12 mouse cellular contexts compared by ENCODE assay signal in the genomic region with DNA sequence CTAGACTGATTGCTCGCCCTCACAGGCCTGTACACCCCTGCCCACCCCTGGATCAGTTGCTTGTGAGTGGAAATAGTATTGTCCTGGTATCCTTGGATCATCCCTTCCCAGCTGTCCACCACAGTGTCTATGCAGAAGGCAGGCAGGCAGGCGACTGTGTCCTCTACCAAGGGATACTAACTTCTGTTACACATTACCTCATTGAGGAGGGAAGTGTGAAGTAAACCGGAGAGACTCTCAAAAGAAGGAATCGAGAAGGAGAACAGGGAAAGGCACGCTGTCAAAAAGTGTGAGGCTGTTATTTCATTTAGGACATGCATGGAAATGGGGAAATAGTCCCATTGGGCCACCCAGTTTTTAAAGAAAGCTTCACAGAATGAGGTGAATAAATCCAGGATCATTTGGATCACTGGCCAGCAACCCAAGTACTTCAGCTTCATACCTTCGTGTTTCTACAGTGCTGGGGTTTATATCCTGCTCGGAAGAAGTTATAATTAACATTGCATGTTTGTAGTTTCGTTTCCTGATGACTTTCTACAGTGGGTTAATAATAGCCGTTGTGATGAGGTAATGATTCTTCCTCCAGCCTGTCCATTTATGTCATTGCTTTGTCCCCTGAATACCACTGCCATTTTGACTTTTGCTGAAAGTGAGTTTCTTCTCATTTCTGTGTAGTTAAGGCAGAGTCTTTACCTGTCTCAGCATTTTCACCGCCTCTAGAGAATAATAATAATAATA.
DNase-seq lines count a peak whose midpoint lies in the region; ATAC-seq and TF ChIP-seq lines count a peak whose summit lies in the region.
"Had no signal": no experiment of that assay in that cellular context is flagged by ENCODE, and none has a peak within 500 bp of the region (broad histone marks: within the 10 kb centered on the region; RNA-seq: fewer than 3 reads in every experiment).

No protein-coding gene starts in this region.

- DNase-seq in kidney, adult 2 months = peak; percentile 27
- peak; percentile 22 to 29 for DNase-seq in B cell, adult 2 months
- no peak for DNase-seq in left cerebral cortex, postnatal 10 days (ENCODE audit: extremely low spot score in 1 of 2, low spot score in 2 of 2)
- no peak for DNase-seq in left cerebral cortex, postnatal 25 days (ENCODE audit: low spot score in 2 of 2)
- DNase-seq: adrenal gland, postnatal 36 days; cerebellum, adult 2 months had no signal

- no peaks in the 10 kb centered on the region for H3K9me3 ChIP-seq in kidney, embryonic 16.5 days (ENCODE audit: low read length)
- H3K9me3 ChIP-seq: embryonic facial prominence, embryonic 10.5 days; forebrain, embryonic 10.5 days had no signal

- no peaks in the 10 kb centered on the region for H3K27me3 ChIP-seq in kidney, adult 2 months (replicated peaks; ENCODE audit: control insufficient read depth, insufficient read depth, low read length)
- no peaks in the 10 kb centered on the region for H3K27me3 ChIP-seq in kidney, embryonic 16.5 days (ENCODE audit: insufficient read depth, low read length)

- TF ChIP-seq CTCF in kidney, adult 2 months (conservative IDR thresholded peaks at IDR 0.05; ENCODE audit: insufficient read depth, insufficient read length, low read depth, low read length) = no peak
- TF ChIP-seq CTCF in bone marrow, adult 2 months (IDR thresholded peaks at IDR 0.05; ENCODE audit: control insufficient read depth, insufficient read depth, low read length) = no peak

- no peak overlapping the region for H3K9ac ChIP-seq in kidney, embryonic 16.5 days (replicated peaks; ENCODE audit: low read length)

- H3K4me1 ChIP-seq in kidney, adult 2 months (ENCODE audit: control insufficient read depth, insufficient read depth, low read length) = peaks cover 3% of the 10 kb centered on the region; the same call in 1 of the 2 replicates
- H3K4me1 ChIP-seq in kidney, embryonic 16.5 days (ENCODE audit: insufficient read depth, low read length) = no peaks in the 10 kb centered on the region
- H3K4me1 ChIP-seq in bone marrow, adult 2 months (ENCODE audit: control insufficient read depth, insufficient read depth, low read length) = peaks cover 3% of the 10 kb centered on the region; the same call in 1 of the 2 replicates
- H3K4me1 ChIP-seq: embryonic facial prominence, embryonic 10.5 days; forebrain, embryonic 10.5 days had no signal

- no peak overlapping the region for H3K27ac ChIP-seq in kidney, adult 2 months (ENCODE audit: insufficient read depth, low read depth, low read length)
- no peak overlapping the region for H3K27ac ChIP-seq in kidney, embryonic 16.5 days (ENCODE audit: low read length)
- H3K27ac ChIP-seq in bone marrow, adult 2 months (ENCODE audit: control insufficient read depth, insufficient read depth, low read depth, low read length, poor library complexity) = peak overlapping the region; percentile 50; the same call in 1 of the 2 replicates
- peak overlapping the region; percentile 92 for H3K27ac ChIP-seq in macrophage
- H3K27ac ChIP-seq: embryonic facial prominence, embryonic 10.5 days; forebrain, embryonic 10.5 days; hindbrain, postnatal 0 days had no signal

- TF ChIP-seq POLR2A in kidney, adult 2 months (IDR thresholded peaks at IDR 0.05; ENCODE audit: low read depth, low read length) = no peak
- TF ChIP-seq POLR2A in bone marrow, adult 2 months (IDR thresholded peaks at IDR 0.05; ENCODE audit: borderline replicate concordance, control insufficient read depth, low read depth, low read length) = no peak

- no peak overlapping the region for H3K4me3 ChIP-seq in kidney, adult 2 months (ENCODE audit: insufficient read depth, low read depth, low read length)
- H3K4me3 ChIP-seq in kidney, embryonic 16.5 days (ENCODE audit: low read length) = no peak overlapping the region
- H3K4me3 ChIP-seq in bone marrow, adult 2 months (replicated peaks; ENCODE audit: control insufficient read depth, low read depth, low read length) = no peak overlapping the region
- no peak overlapping the region for H3K4me3 ChIP-seq in macrophage (ENCODE audit: inconsistent target)
- H3K4me3 ChIP-seq: embryonic facial prominence, embryonic 10.5 days; forebrain, embryonic 10.5 days had no signal

- no peak overlapping the region for H3K4me2 ChIP-seq in kidney, embryonic 16.5 days (replicated peaks; ENCODE audit: low read depth, low read length)

- H3K79me2 ChIP-seq in macrophage (ENCODE audit: inconsistent target) = peaks cover 63% of the 10 kb centered on the region

- ATAC-seq in kidney, embryonic 16.5 days (ENCODE audit: low FRiP score, low TSS enrichment) = no peak
- ATAC-seq: hindbrain, postnatal 0 days had no signal

- intact Hi-C loops in left cerebral cortex, postnatal 10 days (cut with DNase I) = no loop called here
- intact Hi-C loops in left cerebral cortex, postnatal 25 days (cut with DNase I) = no loop called here

- 46% methylated on average over 10 of the region's 10 CpGs for WGBS in kidney, adult 2 months
- WGBS in kidney, embryonic 16.5 days = 69% methylated on average over 10 of the region's 10 CpGs
- 32% methylated on average over 10 of the region's 10 CpGs for WGBS in bone marrow, adult 2 months
- 20% methylated on average over 10 of the region's 10 CpGs for WGBS in macrophage (ENCODE audit: missing documents)

- no peaks in the 10 kb centered on the region for H3K36me3 ChIP-seq in kidney, adult 2 months (ENCODE audit: control insufficient read depth, insufficient read depth, low read length)
- no peaks in the 10 kb centered on the region for H3K36me3 ChIP-seq in kidney, embryonic 16.5 days (ENCODE audit: insufficient read depth, low read length)
- H3K36me3 ChIP-seq in macrophage (ENCODE audit: inconsistent target) = no peaks in the 10 kb centered on the region
- H3K36me3 ChIP-seq: embryonic facial prominence, embryonic 10.5 days; forebrain, embryonic 10.5 days had no signal

Comparison
In these comparisons a context has a peak if more than half of its experiments do, and no peak if none do; other contexts are left out.
1. DNase-seq: peak in kidney, adult 2 months (single experiment) and B cell, adult 2 months (2 of 2); none in left cerebral cortex, postnatal 10 days (0 of 2) and left cerebral cortex, postnatal 25 days (0 of 2).
2. H3K27ac ChIP-seq: peak in bone marrow, adult 2 months (single experiment) and macrophage (single experiment); none in kidney, adult 2 months (single experiment) and kidney, embryonic 16.5 days (single experiment).